Mouse (Mus musculus): Measurements from ENCODE around the gene Kcnn3.

GRCm38 (mm10) chr3:89492701-89493151 lies 27.2 kb upstream of the Kcnn3 start:
- TF ChIP-seq CTCF (conservative IDR thresholded peaks at IDR 0.05; ENCODE audit: insufficient read depth, insufficient read length, low read depth, low read length) (no peak), POLR2A (IDR thresholded peaks at IDR 0.05; ENCODE audit: low read depth, low read length) (no peak)

All from kidney, adult 2 months (tissue).